Mouse (Mus musculus) CH12.LX (cell line): Measurements from ENCODE around the gene Mocs1. TPM values are rescaled to one million over a fixed set of nuclear protein-coding genes. Genes with fewer than 3 reads are reported as not detected.

Source experiments
- DNase-seq: peaks from one replicate; pipeline ENCODE4 v3.0.0-alpha.2; 2013; ENCODE audit errors: extremely low read depth
- H3K27ac ChIP-seq: 2 replicates; pipeline ENCODE4 v1.5.1; 2012; ENCODE audit warnings: low read depth, mild to moderate bottlenecking, control low read depth, moderate library complexity; ENCODE audit not compliant: insufficient read depth
- H3K27me3 ChIP-seq: replicated peaks from 2 replicates; pipeline ENCODE3; 2012; ENCODE audit warnings: inconsistent platforms
- H3K36me3 ChIP-seq, 2 experiments: replicated peaks in 1 of 2; 2 replicates each; pipeline versions ENCODE3 to v1.6.1; 2012; ENCODE audit warnings: inconsistent platforms in 1 of 2, low read length in 1 of 2, mild to moderate bottlenecking in 1 of 2, mixed read lengths in 1 of 2, moderate library complexity in 1 of 2; ENCODE audit not compliant: control insufficient read depth in 1 of 2, insufficient read depth in 1 of 2
- H3K4me1 ChIP-seq, 2 experiments: 2 replicates each; pipeline ENCODE4 v1.6.1; 2012; ENCODE audit warnings: inconsistent platforms in 1 of 2, moderate library complexity in 1 of 2; ENCODE audit not compliant: insufficient read depth in 2 of 2, control insufficient read depth in 1 of 2
- H3K4me2 ChIP-seq: 2 replicates; pipeline ENCODE4 v1.6.1; 2012; ENCODE audit warnings: low read depth, mild to moderate bottlenecking, control low read depth; ENCODE audit not compliant: poor library complexity, insufficient read depth, severe bottlenecking
- H3K4me3 ChIP-seq, 3 experiments: fragments of 150-350 bp in 1 of 3; sonication (generic) in 1 of 3; replicated peaks in 1 of 3; 2 replicates each; pipeline versions ENCODE3 to v1.5.1; 2011 to 2012; ENCODE audit warnings: low read depth in 2 of 3, low read length in 2 of 3, mild to moderate bottlenecking in 2 of 3, moderate library complexity in 2 of 3, control low read depth in 1 of 3, improper control_type of control experiment in 1 of 3, inconsistent platforms in 1 of 3, mixed read lengths in 1 of 3; ENCODE audit not compliant: poor library complexity in 1 of 3
- H3K79me2 ChIP-seq: replicated peaks from 2 replicates; pipeline ENCODE4 v1.6.1; 2012; ENCODE audit warnings: mild to moderate bottlenecking, moderate library complexity; ENCODE audit not compliant: control insufficient read depth, poor library complexity, insufficient read depth, severe bottlenecking; ENCODE audit errors: extremely low read depth
- H3K9ac ChIP-seq: 2 replicates; pipeline ENCODE4 v1.6.1; 2012; ENCODE audit warnings: low read depth, mild to moderate bottlenecking, control low read depth, moderate library complexity; ENCODE audit not compliant: insufficient read depth
- H3K9me3 ChIP-seq: replicated peaks from 2 replicates; pipeline ENCODE3; 2012; ENCODE audit warnings: low read length, inconsistent platforms, mixed read lengths
- CHD1 ChIP-seq: IDR thresholded peaks from 2 replicates; pipeline ENCODE4 v1.6.1; 2012; ENCODE audit warnings: low read depth, low read length, improper control_type of control experiment, inconsistent platforms
- CHD2 ChIP-seq: IDR thresholded peaks from 2 replicates; pipeline ENCODE4 v1.6.1; 2011; ENCODE audit warnings: low read length, improper control_type of control experiment
- E2F4 ChIP-seq: IDR thresholded peaks from 2 replicates; pipeline ENCODE4 v1.6.1; 2011; ENCODE audit warnings: low read depth, low read length, improper control_type of control experiment; ENCODE audit not compliant: insufficient replicate concordance
- ELF1 ChIP-seq: IDR thresholded peaks from 2 replicates; pipeline ENCODE4 v1.6.1; 2014; ENCODE audit warnings: low read depth, mild to moderate bottlenecking, inconsistent platforms, low read length, improper control_type of control experiment
- EP300 ChIP-seq: IDR thresholded peaks from 2 replicates; pipeline ENCODE4 v1.6.1; 2011; ENCODE audit warnings: low read length, improper control_type of control experiment
- ETS1 ChIP-seq: conservative IDR thresholded peaks from 2 replicates; pipeline ENCODE4 v1.6.1; 2012; ENCODE audit warnings: low read depth, mild to moderate bottlenecking, inconsistent platforms, low read length, improper control_type of control experiment, moderate library complexity
- GABPA ChIP-seq: IDR thresholded peaks from 2 replicates; pipeline ENCODE4 v1.6.1; 2012; ENCODE audit warnings: low read depth, low read length, improper control_type of control experiment, inconsistent platforms; ENCODE audit not compliant: insufficient replicate concordance
- HCFC1 ChIP-seq: IDR thresholded peaks from 2 replicates; pipeline ENCODE4 v1.6.1; 2012; ENCODE audit warnings: low read depth, mild to moderate bottlenecking, inconsistent platforms, low read length, improper control_type of control experiment
- IRF4 ChIP-seq: IDR thresholded peaks from 2 replicates; pipeline ENCODE4 v1.6.1; 2014; ENCODE audit warnings: low read depth, mild to moderate bottlenecking, inconsistent platforms, low read length, improper control_type of control experiment
- JUN ChIP-seq: IDR thresholded peaks from 2 replicates; pipeline ENCODE4 v1.6.1; 2011; ENCODE audit warnings: low read depth, mild to moderate bottlenecking, low read length, improper control_type of control experiment, moderate library complexity; ENCODE audit not compliant: insufficient read depth
- KAT2A ChIP-seq: IDR thresholded peaks from 2 replicates; pipeline ENCODE4 v1.6.1; 2012; ENCODE audit warnings: low read length, improper control_type of control experiment, inconsistent platforms; ENCODE audit not compliant: insufficient replicate concordance
- MAFK ChIP-seq: IDR thresholded peaks from 2 replicates; pipeline ENCODE4 v1.6.1; 2011; ENCODE audit warnings: low read length, improper control_type of control experiment; ENCODE audit not compliant: insufficient replicate concordance
- MAX ChIP-seq: IDR thresholded peaks from 2 replicates; pipeline ENCODE4 v1.6.1; 2011; ENCODE audit warnings: low read length, improper control_type of control experiment
- MAZ ChIP-seq: IDR thresholded peaks from 2 replicates; pipeline ENCODE4 v1.6.1; 2012; ENCODE audit warnings: low read depth, mild to moderate bottlenecking, inconsistent platforms, low read length, improper control_type of control experiment, moderate library complexity
- MEF2A ChIP-seq: IDR thresholded peaks from 2 replicates; pipeline ENCODE4 v1.6.1; 2014; ENCODE audit warnings: low read depth, mild to moderate bottlenecking, inconsistent platforms, low read length, improper control_type of control experiment, borderline replicate concordance
- MXI1 ChIP-seq: IDR thresholded peaks from 2 replicates; pipeline ENCODE4 v1.6.1; 2011; ENCODE audit warnings: mild to moderate bottlenecking, low read depth, low read length, improper control_type of control experiment
- NELFE ChIP-seq: IDR thresholded peaks from 2 replicates; pipeline ENCODE4 v1.6.1; 2011; ENCODE audit warnings: low read depth, low read length, improper control_type of control experiment
- NRF1 ChIP-seq: IDR thresholded peaks from 2 replicates; pipeline ENCODE4 v1.6.1; 2014; ENCODE audit warnings: low read depth, mild to moderate bottlenecking, inconsistent platforms, low read length, improper control_type of control experiment, moderate library complexity
- PAX5 ChIP-seq: IDR thresholded peaks from 2 replicates; pipeline ENCODE4 v1.6.1; 2012; ENCODE audit warnings: low read length, inconsistent platforms, mixed read lengths
- POLR2A ChIP-seq: IDR thresholded peaks from 2 replicates; pipeline ENCODE4 v1.6.1; 2011; ENCODE audit warnings: low read depth, mild to moderate bottlenecking, improper control_type of control experiment, low read length
- POLR2AphosphoS2 ChIP-seq: IDR thresholded peaks from 2 replicates; pipeline ENCODE4 v1.6.1; 2011; ENCODE audit warnings: low read depth, low read length, improper control_type of control experiment
- RAD21 ChIP-seq: IDR thresholded peaks from 2 replicates; pipeline ENCODE4 v1.6.1; 2011; ENCODE audit warnings: low read depth, mild to moderate bottlenecking, low read length, improper control_type of control experiment, moderate library complexity
- SIN3A ChIP-seq: IDR thresholded peaks from 2 replicates; pipeline ENCODE4 v1.6.1; 2012; ENCODE audit warnings: low read length, improper control_type of control experiment, inconsistent platforms
- TBP ChIP-seq: conservative IDR thresholded peaks from 2 replicates; pipeline ENCODE4 v1.6.1; 2011; ENCODE audit warnings: low read depth, low read length, improper control_type of control experiment
- TCF12 ChIP-seq: IDR thresholded peaks from 2 replicates; pipeline ENCODE4 v1.6.1; 2014; ENCODE audit warnings: low read depth, mild to moderate bottlenecking, inconsistent platforms, low read length, improper control_type of control experiment
- UBTF ChIP-seq: IDR thresholded peaks from 2 replicates; pipeline ENCODE4 v1.6.1; 2012; ENCODE audit warnings: low read depth, mild to moderate bottlenecking, inconsistent platforms, low read length, improper control_type of control experiment, moderate library complexity
- USF2 ChIP-seq: conservative IDR thresholded peaks from 2 replicates; pipeline ENCODE4 v1.6.1; 2011; ENCODE audit warnings: low read depth, low read length, improper control_type of control experiment
- ZC3H11A ChIP-seq: IDR thresholded peaks from 2 replicates; pipeline ENCODE4 v1.6.1; 2012; ENCODE audit warnings: low read depth, mild to moderate bottlenecking, inconsistent platforms, low read length, improper control_type of control experiment
- ZKSCAN1 ChIP-seq: IDR thresholded peaks from 2 replicates; pipeline ENCODE4 v1.6.1; 2012; ENCODE audit warnings: low read depth, inconsistent platforms, low read length, improper control_type of control experiment, borderline replicate concordance
- ZMIZ1 ChIP-seq: IDR thresholded peaks from 2 replicates; pipeline ENCODE4 v1.6.1; 2012; ENCODE audit warnings: low read depth, mild to moderate bottlenecking, inconsistent platforms, low read length, improper control_type of control experiment
- ZNF384 ChIP-seq: IDR thresholded peaks from 2 replicates; pipeline ENCODE4 v1.6.1; 2012; ENCODE audit warnings: low read depth, low read length, improper control_type of control experiment, inconsistent platforms
- dilution Hi-C: fragments of 300-500 bp; cut with MboI; formaldehyde crosslinking; loops from 2 replicates; pipeline ENCODE4 v1.14.3; 2020; ENCODE audit warnings: low sequenced_read_pairs; ENCODE audit not compliant: extremely low pct_unique_long_range_greater_than_20kb, extremely low pct_ligation_motif_present
- in situ Hi-C: fragments of 300-500 bp; cut with MboI; formaldehyde crosslinking; loops from 3 replicates; pipeline ENCODE4 v1.14.3; 2019; ENCODE audit warnings: low sequenced_read_pairs, low pct_ligation_motif_present, low pct_unique_long_range_greater_than_20kb, mixed read lengths
- polyA plus RNA-seq: library from polyadenylated mRNA; unstranded; fragments of >175 nt; gene quantifications from 2 replicates; pipeline ENCODE4 v1.2.1, GENCODE M21; 2012; ENCODE audit warnings: low read depth; ENCODE audit not compliant: insufficient read length
- total RNA-seq, 2 experiments: library from RNA; depleted of rRNA; stranded (reverse); fragments of 300-350 nt in 1 of 2; fragments of >200 nt in 1 of 2; gene quantifications; 2 replicates each; pipeline ENCODE4 v1.2.3; 2012 to 2014

The Mocs1 gene
- total RNA-seq (2012; rRNA removed) (6.4 and 7.3 TPM in 2 replicates), total RNA-seq (2014; rRNA removed) (2.9 and 3.7 TPM in 2 replicates), polyA plus RNA-seq (8.8 and 9.4 TPM in 2 replicates)

GRCm38 (mm10) chr17:49428239-49428688 lies at the start of gene Mocs1:
Mocs1 (plus strand) TSS chr17:49428362.
- TF ChIP-seq ELF1 (peak; percentile 86), TCF12 (peak; percentile 84), CHD2 (peak; percentile 44; the same call in 1 of the 2 replicates), MXI1 (peak; percentile 89), JUN (no peak), EP300 (no peak), RAD21 (no peak), GABPA (peak; percentile 34; the same call in 1 of the 2 replicates), UBTF (no peak), KAT2A (peak; percentile 93; the same call in 1 of the 2 replicates), ZNF384 (no peak), ZKSCAN1 (no peak), ZMIZ1 (peak; percentile 62; the same call in 1 of the 2 replicates), ETS1 (no peak), HCFC1 (peak; percentile 98), MAX (peak; percentile 40; the same call in 1 of the 2 replicates), IRF4 (peak; percentile 41; the same call in 1 of the 2 replicates), NELFE (peak; percentile 69), MEF2A (no peak), PAX5 (no peak), MAZ (no peak), CHD1 (no peak), USF2 (no peak), MAFK (no peak), TBP (peak; percentile 73), NRF1 (peak; percentile 33; the same call in 1 of the 2 replicates), E2F4 (no peak), POLR2AphosphoS2 (no peak; the same call in 1 of the 2 replicates), ZC3H11A (no peak), SIN3A (peak; percentile 78; the same call in 1 of the 2 replicates), POLR2A (peak; percentile 90)
- TF ChIP-seq, all 38 proteins: peak for 15
- Histone ChIP-seq H3K4me1 (peaks cover 8 to 23% of the 10 kb centered on the region in 2 experiments), H3K4me3 (peak within 1 kb of the TSS; percentile 79 to 97 (median 89)), H3K36me3 (peaks cover 5 to 18% of the 10 kb centered on the region in 2 experiments), H3K4me2 (peak within 1 kb of the TSS; percentile 82), H3K79me2 (no peaks in the 10 kb centered on the region; the same call in 1 of the 2 replicates), H3K27ac (no peak within 1 kb of the TSS), H3K9ac (peak within 1 kb of the TSS; percentile 96), H3K27me3 (no peaks in the 10 kb centered on the region), H3K9me3 (no peaks in the 10 kb centered on the region)
- dilution Hi-C loops = no loop called here
- in situ Hi-C loops = no loop called here
- DNase-seq = peak; percentile 94
